Mouse (Mus musculus): Measurements from ENCODE around the gene Vtcn1.

The Vtcn1 gene

GRCm38 (mm10) chr3:100857139-100857538, 31.9 kb downstream of the Vtcn1 start:
- no peak for DNase-seq

DNA sequence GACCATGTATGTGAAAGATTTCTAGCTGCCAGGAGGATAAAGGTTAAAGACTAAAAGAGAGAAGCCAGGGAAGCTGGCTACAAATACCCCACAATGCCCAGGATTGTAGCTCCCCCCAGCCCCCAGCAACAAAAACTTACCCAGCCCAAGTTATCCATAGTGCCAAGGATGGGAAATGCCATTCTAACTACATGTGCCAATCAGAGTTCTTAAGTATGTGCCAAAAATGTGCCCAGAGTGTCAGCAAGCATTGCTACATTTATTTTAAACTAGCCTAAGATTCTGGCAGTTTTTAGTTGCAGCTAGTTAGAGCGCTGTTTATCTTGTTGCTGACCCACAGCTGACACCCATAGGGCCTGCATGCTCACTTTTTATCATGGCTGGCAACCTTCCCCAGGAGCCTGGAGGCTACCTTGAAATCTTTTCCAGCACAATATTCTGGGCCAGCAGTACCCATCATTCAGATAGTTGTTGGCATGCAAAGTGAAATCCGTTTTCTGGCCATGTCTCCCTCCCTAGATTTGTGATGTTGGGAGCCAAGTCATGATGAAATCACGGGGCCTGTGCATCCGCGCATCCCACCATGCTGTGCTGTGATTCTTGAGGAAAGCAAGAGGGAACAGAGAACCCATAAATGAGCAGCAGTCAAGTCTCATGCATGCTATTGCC, 33.2 kb downstream of the Vtcn1 start:
- DNase-seq = no peak

GRCm38 (mm10) chr3:100861307-100862303, 36.3 kb downstream of the Vtcn1 start:
- DNase-seq = no peak

DNA sequence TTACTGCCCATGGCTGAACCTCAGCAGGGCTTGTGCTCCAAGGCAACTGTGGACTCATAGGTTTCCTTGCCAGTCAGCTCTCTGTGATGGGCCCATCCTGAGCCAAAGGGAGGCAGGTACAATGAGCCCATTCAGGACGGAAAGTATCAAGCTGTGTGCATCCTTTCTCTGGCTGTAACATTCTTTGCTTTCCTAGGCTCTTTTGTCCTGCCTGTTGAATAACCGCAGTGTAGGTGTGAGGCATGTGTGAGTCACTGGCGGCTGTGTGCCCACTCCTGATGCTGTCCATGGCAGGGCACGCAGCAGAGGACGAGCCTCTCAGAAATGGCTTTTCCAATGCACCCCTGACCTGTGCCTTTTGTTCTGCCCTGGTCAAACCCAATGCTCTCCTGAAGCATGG, 41.7 kb downstream of the Vtcn1 start:
- no peak for DNase-seq

- DNase-seq = no peak
Measured at GRCm38 (mm10) chr3:100877057-100877456, 51.8 kb downstream of the Vtcn1 start.

GRCm38 (mm10) chr3:100881403-100881802, 56.1 kb downstream of the Vtcn1 start:
- DNase-seq = no peak

DNA sequence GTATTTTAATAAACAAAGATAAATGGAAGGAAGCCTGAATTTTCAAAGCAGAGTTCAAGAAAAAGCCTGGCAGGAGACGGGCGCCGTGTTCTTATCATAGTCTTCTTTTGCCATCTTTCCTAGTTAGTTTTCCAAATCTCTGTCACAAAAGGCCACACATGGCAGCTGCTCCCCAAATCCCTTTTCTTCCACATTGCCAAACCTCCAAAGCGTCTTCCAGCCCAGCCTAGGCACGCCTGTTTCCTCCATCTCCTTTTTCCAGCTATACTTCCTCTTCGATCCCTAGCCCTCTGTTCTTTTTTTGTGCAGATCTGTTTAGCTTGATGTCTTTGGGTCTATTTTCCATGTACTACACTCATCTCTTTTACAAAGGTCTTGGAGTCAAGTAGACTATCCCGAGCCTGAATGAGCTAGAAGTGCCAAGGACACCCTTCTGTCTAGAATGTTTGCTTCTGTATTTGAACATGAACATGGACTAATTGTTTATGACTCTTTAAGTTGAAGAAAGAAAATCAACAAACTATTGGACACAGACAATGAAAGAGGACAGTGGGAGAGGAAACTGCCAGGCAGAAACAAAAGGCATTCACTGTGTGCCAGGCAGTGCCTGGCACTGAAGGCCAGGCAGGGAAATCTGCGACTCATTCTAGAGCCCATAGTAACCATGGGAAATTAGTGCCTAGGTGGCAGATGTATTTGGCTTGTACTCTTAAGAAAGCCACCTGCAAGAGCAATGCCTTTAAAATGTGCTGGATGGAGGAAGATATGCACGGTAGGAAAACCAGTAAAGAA, 56.8 kb downstream of the Vtcn1 start:
- no peak for DNase-seq

DNA sequence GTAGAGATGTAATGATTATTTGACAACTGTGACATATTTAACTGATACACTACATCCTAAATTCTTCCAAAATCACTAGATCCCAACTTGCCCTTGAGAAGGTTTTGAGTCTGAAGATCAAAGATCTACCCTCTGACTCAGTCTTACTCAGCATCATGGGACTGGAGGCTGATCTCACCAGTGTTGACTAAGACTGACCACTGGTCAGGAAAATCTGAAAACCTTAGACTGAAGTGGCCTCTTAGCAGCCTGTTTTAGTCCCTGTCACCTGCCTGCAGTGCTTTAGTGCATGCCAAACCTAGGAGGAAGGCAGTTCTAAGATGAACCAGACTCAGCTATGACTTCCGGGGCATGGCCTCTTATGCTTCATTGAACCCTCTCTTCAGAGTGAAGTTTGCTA, 64.0 kb downstream of the Vtcn1 start:
- no peak for DNase-seq

GRCm38 (mm10) chr3:100890406-100890805, 65.1 kb downstream of the Vtcn1 start:
- no peak for DNase-seq

- no peak for DNase-seq
Measured at GRCm38 (mm10) chr3:100892383-100893335, 67.4 kb downstream of the Vtcn1 start.

DNA sequence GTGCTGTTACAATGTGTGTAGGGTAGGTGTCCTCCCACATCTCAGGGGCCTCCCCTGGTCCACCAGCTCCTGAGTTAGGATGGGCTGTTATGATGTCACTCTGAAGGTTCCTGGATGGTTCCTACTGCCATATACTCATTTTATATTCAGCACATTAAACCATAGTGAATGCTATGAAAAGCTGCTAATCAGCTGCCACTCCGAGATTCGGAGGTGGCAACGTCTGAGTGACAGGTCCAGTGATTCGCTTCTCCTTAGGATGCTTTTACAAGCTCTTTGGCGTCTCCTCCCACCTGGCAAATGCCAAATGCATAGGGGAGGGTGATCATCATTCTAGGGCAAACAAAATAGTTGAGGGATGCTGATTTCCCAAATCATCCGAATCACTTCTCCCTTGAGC, 70.2 kb downstream of the Vtcn1 start:
- no peak for DNase-seq

DNA sequence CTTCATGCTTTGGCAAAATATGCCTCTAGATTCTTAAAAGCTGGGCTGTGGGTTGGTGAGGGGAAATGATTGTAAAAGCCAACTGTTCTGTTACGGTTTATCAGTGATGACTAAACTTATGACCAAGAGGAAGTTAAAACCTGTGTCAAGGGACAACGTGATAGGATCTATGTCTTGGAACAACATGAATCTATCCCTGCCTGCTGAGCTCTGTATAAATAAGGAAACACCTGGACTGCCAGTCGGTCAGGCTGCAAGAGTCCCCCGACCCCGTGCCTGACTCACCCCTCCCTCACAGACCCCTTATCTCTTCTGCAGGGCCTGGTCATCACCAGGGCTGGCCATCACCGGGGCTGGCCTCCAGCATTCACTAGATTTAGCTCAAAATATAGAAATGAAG, 80.9 kb downstream of the Vtcn1 start:
- DNase-seq = no peak

- DNase-seq = no peak
Measured at GRCm38 (mm10) chr3:100906916-100907315, 81.7 kb downstream of the Vtcn1 start.

DNA sequence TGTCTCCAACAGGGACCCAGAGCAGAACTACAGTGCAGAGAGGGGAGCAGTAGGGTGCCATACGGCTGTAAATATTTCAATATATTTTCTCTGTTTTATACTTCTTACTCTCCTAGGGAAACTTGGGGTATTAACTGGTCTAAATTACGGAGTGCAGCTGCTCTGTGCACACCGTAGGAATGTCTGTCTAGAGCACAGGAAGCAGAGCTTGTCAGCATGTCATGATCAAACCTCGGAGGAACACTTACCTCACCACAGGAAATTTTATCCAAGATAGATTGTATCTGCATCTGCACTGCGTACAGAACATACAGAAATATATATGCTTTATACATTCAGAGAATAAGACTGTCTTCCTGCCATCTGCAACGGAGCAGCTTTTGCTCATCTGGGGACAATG, 83.3 kb downstream of the Vtcn1 start:
- DNase-seq = no peak

GRCm38 (mm10) chr3:100910621-100911020, 85.4 kb downstream of the Vtcn1 start:
- DNase-seq = no peak

- DNase-seq = no peak
Measured at GRCm38 (mm10) chr3:100911026-100911425, 85.8 kb downstream of the Vtcn1 start.

DNA sequence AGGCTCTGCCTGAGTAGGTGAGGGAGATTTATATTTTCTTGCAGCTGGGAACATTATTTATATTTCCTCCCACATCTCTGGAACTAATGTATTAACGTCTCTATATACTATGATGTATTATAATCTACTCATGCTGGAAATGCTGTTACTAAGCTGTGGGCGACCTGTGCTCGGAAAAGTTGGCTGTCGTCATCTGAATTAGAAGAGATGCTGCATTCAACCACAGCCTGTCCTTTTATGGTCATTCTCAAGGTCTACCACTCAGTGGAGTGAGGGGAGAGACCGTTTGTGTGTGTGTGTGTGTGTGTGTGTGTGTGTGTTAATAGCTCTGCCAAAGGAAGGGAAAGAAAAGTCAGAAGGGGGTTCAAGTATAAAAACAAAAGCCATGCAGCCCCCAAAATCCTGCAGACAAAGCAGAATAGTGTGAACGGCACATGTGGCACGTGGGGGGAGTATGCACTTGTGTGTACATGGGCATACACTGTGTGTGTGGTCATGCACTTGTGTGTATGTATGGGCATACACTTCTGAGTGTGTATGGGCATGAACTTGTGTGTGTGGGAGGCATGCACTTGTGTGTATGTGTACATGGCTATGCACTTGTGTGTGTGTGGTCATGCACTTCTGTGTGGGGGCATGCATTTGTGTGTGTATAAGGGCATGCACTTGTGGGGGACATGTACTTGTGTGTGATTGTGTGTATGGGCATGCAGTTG, 86.4 kb downstream of the Vtcn1 start:
- no peak for DNase-seq

GRCm38 (mm10) chr3:100916844-100917243, 91.6 kb downstream of the Vtcn1 start:
- DNase-seq = no peak

- peak; percentile 25 for DNase-seq
Measured at GRCm38 (mm10) chr3:100920611-100921140, 95.4 kb downstream of the Vtcn1 start.

- peak; percentile 100 for DNase-seq
Measured at GRCm38 (mm10) chr3:100921825-100922505, 96.7 kb downstream of the Vtcn1 start, which contains the start of gene Trim45. TSS of gene Trim45 (plus strand) at chr3:100922202.

Measured in cerebellum, adult 9-11 months (tissue).